Mouse (Mus musculus) liver, embryonic 11.5 days (tissue): ENCODE data around the gene Traf2. TPM values are rescaled to one million over a fixed set of nuclear protein-coding genes. Genes with fewer than 3 reads are reported as not detected.

Source experiments
- ATAC-seq: fragments of 200-750 bp; cut with Nextera tagmentation; replicated peaks from 2 replicates; pipeline ENCODE4 v1.8.0; 2017; ENCODE audit warnings: moderate number of reproducible peaks, mild to moderate bottlenecking, moderate TSS enrichment, moderate library complexity; ENCODE audit not compliant: low FRiP score
- DNase-seq: peaks from one replicate; pipeline ENCODE4 v3.0.0-alpha.2; 2017; ENCODE audit warnings: low spot score
- H3K27ac ChIP-seq: fragments of 300-500 bp; sonication (generic); 2 replicates; pipeline ENCODE4 v1.5.1; 2014; ENCODE audit warnings: mild to moderate bottlenecking, low read depth, low read length, control low read depth
- H3K27me3 ChIP-seq: fragments of 300-500 bp; sonication (generic); replicated peaks from 2 replicates; pipeline ENCODE4 v1.6.1; 2014; ENCODE audit warnings: low read length, mixed read lengths; ENCODE audit not compliant: control insufficient read depth, insufficient read depth
- H3K36me3 ChIP-seq: fragments of 300-500 bp; sonication (generic); 2 replicates; pipeline ENCODE4 v1.6.1; 2014; ENCODE audit warnings: mild to moderate bottlenecking, low read length, moderate library complexity, mixed read lengths; ENCODE audit not compliant: control insufficient read depth, insufficient read depth
- H3K4me1 ChIP-seq: fragments of 300-500 bp; sonication (generic); replicated peaks from 2 replicates; pipeline ENCODE4 v1.6.1; 2014; ENCODE audit warnings: low read length, mixed read lengths; ENCODE audit not compliant: control insufficient read depth, insufficient read depth
- H3K4me2 ChIP-seq: fragments of 300-500 bp; sonication (generic); 2 replicates; pipeline ENCODE4 v1.6.1; 2014; ENCODE audit warnings: mild to moderate bottlenecking, control low read depth, moderate library complexity
- H3K4me3 ChIP-seq: fragments of 300-500 bp; sonication (generic); 2 replicates; pipeline ENCODE4 v1.5.1; 2014; ENCODE audit warnings: low read depth, low read length, control low read depth
- H3K9ac ChIP-seq: fragments of 300-500 bp; sonication (generic); 2 replicates; pipeline ENCODE4 v1.6.1; 2014; ENCODE audit warnings: low read depth, low read length, control low read depth
- H3K9me3 ChIP-seq: fragments of 300-500 bp; sonication (generic); 2 replicates; pipeline ENCODE4 v1.6.1; 2016; ENCODE audit warnings: low read length, inconsistent platforms, mixed read lengths; ENCODE audit not compliant: control insufficient read depth
- WGBS: fragments of 180-500 bp; shearing (Covaris S2); extraction: QIAGEN DNeasy Blood & Tissue Kit; methylation state at CpG from one replicate; pipeline ENCODE4 v1.1.7; 2014; 5-methylcytosine and 5-hydroxymethylcytosine counted together
- polyA plus RNA-seq: library from polyadenylated mRNA; unstranded; fragments of >200 nt; fragmentation: Nextera tagmentation; extraction: Ambion mirVana; gene quantifications from 2 replicates; pipeline ENCODE4 v1.2.1, GENCODE M21; 2014

Traf2 gene
- polyA plus RNA-seq, 1 experiment from 2014 or later: 28.0 TPM

GRCm38 (mm10) chr2:25496462-25496861, 50.3 kb downstream of the Traf2 start:
- Histone ChIP-seq H3K27ac (no peak overlapping the region), H3K4me2 (no peak overlapping the region), H3K9me3 (no peaks in the 10 kb centered on the region), H3K4me3 (no peak overlapping the region), H3K9ac (no peak overlapping the region), H3K36me3 (no peaks in the 10 kb centered on the region), H3K4me1 (peaks cover 10% of the 10 kb centered on the region), H3K27me3 (no peaks in the 10 kb centered on the region)
- no peak for DNase-seq
- 46% methylated on average over 4 of the region's 4 CpGs for WGBS
- ATAC-seq: no peak

- no peaks in the 10 kb centered on the region for H3K9me3 ChIP-seq
- H3K9ac ChIP-seq: no peak within 1 kb of the TSS
- peaks cover 4% of the 10 kb centered on the region; the same call in 1 of the 2 replicates for H3K4me1 ChIP-seq
- no peak within 1 kb of the TSS for H3K27ac ChIP-seq
- H3K27me3 ChIP-seq: no peaks in the 10 kb centered on the region
- H3K36me3 ChIP-seq: no peaks in the 10 kb centered on the region
- DNase-seq: no peak
- no peak within 1 kb of the TSS for H3K4me2 ChIP-seq
- WGBS: 80% methylated on average over 5 of the region's 5 CpGs
- no peak for ATAC-seq
- no peak within 1 kb of the TSS for H3K4me3 ChIP-seq
These were observed 53.2 kb downstream of the Traf2 start, which contains the start of gene Lcn12 for GRCm38 (mm10) chr2:25493476-25493961. Lcn12 (minus strand) TSS chr2:25493911.

- Histone ChIP-seq H3K36me3 (no peaks in the 10 kb centered on the region), H3K4me2 (no peak overlapping the region)
- WGBS: 67% methylated on average over 5 of the region's 5 CpGs
These were observed 53.8 kb downstream of the Traf2 start for GRCm38 (mm10) chr2:25492988-25493387.

GRCm38 (mm10) chr2:25488671-25489068, 58.1 kb downstream of the Traf2 start:
- H3K36me3 ChIP-seq: no peaks in the 10 kb centered on the region
- no peak overlapping the region for H3K9ac ChIP-seq
- no peaks in the 10 kb centered on the region for H3K27me3 ChIP-seq
- ATAC-seq (no peak), DNase-seq (no peak)
- H3K4me2 ChIP-seq: no peak overlapping the region
- H3K4me3 ChIP-seq: no peak overlapping the region
- 0 out of 2 replicates have a peak, but pooled peaks cover 3% of the 10 kb centered on the region for H3K4me1 ChIP-seq
- H3K9me3 ChIP-seq: no peaks in the 10 kb centered on the region
- no peak overlapping the region for H3K27ac ChIP-seq
- WGBS: 72% methylated on average over 7 of the region's 7 CpGs

More at GRCm38 (mm10) chr2:25492988-25493387, 53.8 kb downstream of the Traf2 start:
- Histone ChIP-seq H3K4me3 (no peak overlapping the region), H3K9me3 (no peaks in the 10 kb centered on the region), H3K9ac (no peak overlapping the region), H3K27ac (no peak overlapping the region), H3K27me3 (no peaks in the 10 kb centered on the region), H3K4me1 (peaks cover 4% of the 10 kb centered on the region; the same call in 1 of the 2 replicates)
- DNase-seq (no peak), ATAC-seq (no peak)

- 0 out of 2 replicates have a peak, but pooled peaks cover 3% of the 10 kb centered on the region for H3K4me1 ChIP-seq
- H3K9ac ChIP-seq: no peak overlapping the region
- no peak overlapping the region for H3K27ac ChIP-seq
- no peaks in the 10 kb centered on the region for H3K27me3 ChIP-seq
- ATAC-seq: no peak
- no peaks in the 10 kb centered on the region for H3K36me3 ChIP-seq
- H3K9me3 ChIP-seq: no peaks in the 10 kb centered on the region
- WGBS: 59% methylated on average over 6 of the region's 6 CpGs
- H3K4me2 ChIP-seq: no peak overlapping the region
- no peak overlapping the region for H3K4me3 ChIP-seq
- no peak for DNase-seq
These were observed 58.6 kb downstream of the Traf2 start for GRCm38 (mm10) chr2:25487965-25488670.

GRCm38 (mm10) chr2:25484901-25485647, 61.7 kb downstream of the Traf2 start:
- Histone ChIP-seq H3K4me1 (0 out of 2 replicates have a peak, but pooled peaks cover 3% of the 10 kb centered on the region), H3K9ac (no peak overlapping the region), H3K27ac (peak overlapping the region; percentile 56), H3K36me3 (no peaks in the 10 kb centered on the region), H3K27me3 (no peaks in the 10 kb centered on the region; the same call in 1 of the 2 replicates), H3K4me3 (no peak overlapping the region), H3K4me2 (no peak overlapping the region; the same call in 1 of the 2 replicates), H3K9me3 (no peaks in the 10 kb centered on the region)
- peak; percentile 63 for ATAC-seq
- 58% methylated on average over 11 of the region's 11 CpGs for WGBS
- DNase-seq: no peak

- Histone ChIP-seq H3K9me3 (no peaks in the 10 kb centered on the region), H3K27ac (no peak overlapping the region), H3K9ac (no peak overlapping the region), H3K36me3 (no peaks in the 10 kb centered on the region), H3K4me3 (no peak overlapping the region), H3K27me3 (no peaks in the 10 kb centered on the region; the same call in 1 of the 2 replicates), H3K4me1 (0 out of 2 replicates have a peak, but pooled peaks cover 3% of the 10 kb centered on the region), H3K4me2 (no peak overlapping the region)
- DNase-seq (no peak), ATAC-seq (no peak)
- WGBS: 15% methylated on average over 7 of the region's 7 CpGs
These were observed 63.8 kb downstream of the Traf2 start for GRCm38 (mm10) chr2:25482969-25483368.

- Histone ChIP-seq H3K27ac (no peak overlapping the region), H3K36me3 (no peaks in the 10 kb centered on the region), H3K4me2 (no peak overlapping the region), H3K4me1 (0 out of 2 replicates have a peak, but pooled peaks cover 2% of the 10 kb centered on the region), H3K9ac (no peak overlapping the region), H3K27me3 (no peaks in the 10 kb centered on the region; the same call in 1 of the 2 replicates), H3K4me3 (no peak overlapping the region), H3K9me3 (no peaks in the 10 kb centered on the region)
- DNase-seq (no peak), ATAC-seq (no peak)
- WGBS: 71% methylated on average over 1 of the region's 1 CpGs
These were observed 66.2 kb downstream of the Traf2 start for GRCm38 (mm10) chr2:25480541-25480940.
